Mouse (Mus musculus) heart, embryonic 10.5 days (tissue): ENCODE data around the gene Tspan9. TPM values are rescaled to one million over a fixed set of nuclear protein-coding genes. Genes with fewer than 3 reads are reported as not detected.
A peak's percentile ranks its signal among the peaks of the same experiment; 100 is the strongest.

Source experiments
- DNase-seq: peaks from one replicate; pipeline ENCODE4 v3.0.0-alpha.2; 2017; ENCODE audit warnings: low spot score
- H3K27ac ChIP-seq: fragments of 300-500 bp; sonication (generic); 2 replicates; pipeline ENCODE4 v1.5.1; 2016; ENCODE audit warnings: mild to moderate bottlenecking
- H3K27me3 ChIP-seq: fragments of 300-500 bp; sonication (generic); 2 replicates; pipeline ENCODE4 v1.6.1; 2016; ENCODE audit warnings: mild to moderate bottlenecking; ENCODE audit not compliant: poor library complexity, insufficient read depth, severe bottlenecking
- H3K36me3 ChIP-seq: fragments of 300-500 bp; sonication (generic); 2 replicates; pipeline ENCODE4 v1.6.1; 2016; ENCODE audit warnings: mild to moderate bottlenecking, moderate library complexity
- H3K4me1 ChIP-seq: fragments of 300-500 bp; sonication (generic); 2 replicates; pipeline ENCODE4 v1.6.1; 2016; ENCODE audit warnings: mild to moderate bottlenecking
- H3K4me3 ChIP-seq: fragments of 300-500 bp; sonication (generic); 2 replicates; pipeline ENCODE4 v1.5.1; 2016; ENCODE audit warnings: mild to moderate bottlenecking, moderate library complexity
- H3K9me3 ChIP-seq: fragments of 300-500 bp; sonication (generic); 2 replicates; pipeline ENCODE4 v1.6.1; 2016; ENCODE audit warnings: mild to moderate bottlenecking, moderate library complexity
- WGBS: fragments of 180-500 bp; shearing (Covaris S2); methylation state at CpG from one replicate; pipeline ENCODE4 v1.1.7; 2016; 5-methylcytosine and 5-hydroxymethylcytosine counted together
- polyA plus RNA-seq: library from polyadenylated mRNA; unstranded; fragments of >200 nt; fragmentation: Nextera tagmentation; extraction: Ambion mirVana; gene quantifications from 2 replicates; pipeline ENCODE4 v1.2.1, GENCODE M21; 2016

The Tspan9 gene
- 111 and 177 TPM in 2 replicates for polyA plus RNA-seq

DNA sequence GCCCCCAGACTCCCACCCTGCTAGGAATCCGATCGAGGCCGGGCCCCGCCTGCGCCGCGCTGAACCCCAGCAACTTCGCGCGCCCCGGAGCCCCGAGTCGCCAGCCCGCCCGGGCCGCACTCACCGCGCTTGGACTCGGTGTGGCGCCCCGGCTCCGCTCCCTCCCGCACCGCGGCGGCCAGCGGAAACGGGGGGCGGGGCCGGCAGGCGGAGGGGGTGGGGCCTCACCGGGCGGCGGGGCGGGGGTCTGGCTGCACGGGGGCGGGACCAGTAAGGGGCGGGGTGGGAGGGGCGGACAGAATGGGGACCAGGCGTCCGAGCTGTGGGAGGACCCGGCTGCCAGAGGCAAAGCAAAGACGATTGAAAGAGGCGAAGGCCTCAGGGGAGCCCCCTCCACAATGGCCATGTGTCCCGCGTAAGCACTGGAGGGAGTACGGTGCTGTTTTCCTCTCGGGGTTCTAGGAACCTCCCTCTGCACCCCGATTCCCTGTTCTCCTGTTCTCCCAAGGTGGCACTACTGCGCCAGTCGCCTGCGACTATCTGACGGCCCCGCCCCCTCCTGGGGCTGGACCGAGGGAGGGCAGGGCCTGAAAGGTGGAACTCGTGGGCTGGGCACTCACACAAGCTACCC is at the start of gene Tspan9:
Gene Tspan9 (minus strand): TSS at position 205 of the 631 bp plus-strand sequence.
- H3K9me3 ChIP-seq, result no peaks in the 10 kb centered on the region
- WGBS, result under 1% methylated on average over 52 of the region's 56 CpGs

GRCm38 (mm10) chr6:128183521-128183920 is 40.1 kb upstream of the Tspan9 start:
- Histone ChIP-seq H3K27me3 (0 out of 2 replicates have a peak, but pooled peaks cover 7% of the 10 kb centered on the region), H3K9me3 (no peaks in the 10 kb centered on the region), H3K27ac (no peak overlapping the region), H3K4me1 (peaks cover 8% of the 10 kb centered on the region; the same call in 1 of the 2 replicates), H3K4me3 (no peak overlapping the region), H3K36me3 (no peaks in the 10 kb centered on the region)
- 53% methylated on average over 2 of the region's 2 CpGs for WGBS
- no peak for DNase-seq

More for the DNA sequence above, at the start of gene Tspan9:
- peaks cover 33% of the 10 kb centered on the region for H3K4me1 ChIP-seq
- H3K27ac ChIP-seq, result peak within 1 kb of the TSS; percentile 95
- no peaks in the 10 kb centered on the region for H3K27me3 ChIP-seq
- DNase-seq, result peak; percentile 93
- peaks cover 5% of the 10 kb centered on the region for H3K36me3 ChIP-seq
- H3K4me3 ChIP-seq, result peak within 1 kb of the TSS; percentile 90

DNA sequence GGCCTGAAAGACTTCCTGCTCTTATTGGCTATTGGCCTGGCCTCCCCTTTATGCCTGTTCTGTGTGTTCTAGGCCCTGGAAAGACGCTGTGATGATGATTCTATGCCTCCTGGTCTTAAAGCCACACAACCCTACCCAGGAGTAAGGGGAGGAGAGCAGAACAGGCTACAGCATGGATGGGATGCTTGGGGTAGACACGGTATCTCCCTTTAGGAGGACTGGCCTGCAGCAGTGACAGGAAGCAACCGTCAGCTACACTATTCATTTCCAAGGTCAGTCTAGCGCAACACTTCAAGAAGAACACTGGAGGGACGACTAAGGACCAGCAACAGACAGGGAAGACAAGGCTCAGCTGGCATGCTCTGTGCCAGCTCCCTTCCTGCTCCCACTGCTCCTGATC is 37.8 kb upstream of the Tspan9 start:
- peak; percentile 55 for DNase-seq
- H3K4me1 ChIP-seq, result peaks cover 8% of the 10 kb centered on the region; the same call in 1 of the 2 replicates
- no peak overlapping the region for H3K4me3 ChIP-seq
- WGBS, result 54% methylated on average over 5 of the region's 5 CpGs
- H3K9me3 ChIP-seq, result no peaks in the 10 kb centered on the region
- H3K27me3 ChIP-seq, result 0 out of 2 replicates have a peak, but pooled peaks cover 7% of the 10 kb centered on the region
- H3K27ac ChIP-seq, result no peak overlapping the region
- no peaks in the 10 kb centered on the region for H3K36me3 ChIP-seq

GRCm38 (mm10) chr6:128179651-128180050 is 36.3 kb upstream of the Tspan9 start:
- no peak overlapping the region for H3K4me3 ChIP-seq
- 94% methylated on average over 1 of the region's 1 CpGs for WGBS

GRCm38 (mm10) chr6:128179247-128179646 is 35.9 kb upstream of the Tspan9 start:
- Histone ChIP-seq H3K4me3 (no peak overlapping the region), H3K27me3 (0 out of 2 replicates have a peak, but pooled peaks cover 7% of the 10 kb centered on the region), H3K36me3 (no peaks in the 10 kb centered on the region), H3K4me1 (peaks cover 8% of the 10 kb centered on the region; the same call in 1 of the 2 replicates), H3K27ac (no peak overlapping the region), H3K9me3 (no peaks in the 10 kb centered on the region)
- 62% methylated on average over 5 of the region's 5 CpGs for WGBS
- peak; percentile 48 for DNase-seq

More at GRCm38 (mm10) chr6:128179651-128180050, 36.3 kb upstream of the Tspan9 start:
- peak; percentile 56 for DNase-seq
- no peaks in the 10 kb centered on the region for H3K36me3 ChIP-seq
- H3K9me3 ChIP-seq, result no peaks in the 10 kb centered on the region
- H3K27ac ChIP-seq, result no peak overlapping the region
- 0 out of 2 replicates have a peak, but pooled peaks cover 7% of the 10 kb centered on the region for H3K27me3 ChIP-seq
- peaks cover 8% of the 10 kb centered on the region; the same call in 1 of the 2 replicates for H3K4me1 ChIP-seq

DNA sequence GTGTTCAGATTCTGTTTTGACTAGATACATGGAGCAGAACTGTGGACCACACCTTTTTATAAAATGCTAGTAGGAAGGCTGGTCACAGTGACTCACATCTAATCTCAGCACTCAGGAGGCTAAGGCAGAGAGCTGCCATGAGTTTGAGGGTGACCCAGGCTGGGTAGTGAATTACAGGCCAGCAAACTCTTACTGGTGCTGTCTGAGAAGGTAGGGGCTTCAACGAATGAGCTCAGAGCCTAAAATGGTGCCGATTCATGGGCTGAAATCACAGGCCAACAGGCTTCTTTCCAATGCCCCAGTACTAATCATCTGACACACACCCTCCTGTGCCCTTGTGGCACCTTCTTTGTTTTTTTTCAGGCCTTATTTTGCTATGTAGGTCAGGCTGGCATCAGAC is 35.3 kb upstream of the Tspan9 start:
- H3K27ac ChIP-seq, result no peak overlapping the region
- peak; percentile 30 for DNase-seq
- 0 out of 2 replicates have a peak, but pooled peaks cover 7% of the 10 kb centered on the region for H3K27me3 ChIP-seq
- H3K9me3 ChIP-seq, result no peaks in the 10 kb centered on the region
- 84% methylated on average over 2 of the region's 2 CpGs for WGBS
- no peak overlapping the region for H3K4me3 ChIP-seq
- peaks cover 8% of the 10 kb centered on the region; the same call in 1 of the 2 replicates for H3K4me1 ChIP-seq
- H3K36me3 ChIP-seq, result no peaks in the 10 kb centered on the region

DNA sequence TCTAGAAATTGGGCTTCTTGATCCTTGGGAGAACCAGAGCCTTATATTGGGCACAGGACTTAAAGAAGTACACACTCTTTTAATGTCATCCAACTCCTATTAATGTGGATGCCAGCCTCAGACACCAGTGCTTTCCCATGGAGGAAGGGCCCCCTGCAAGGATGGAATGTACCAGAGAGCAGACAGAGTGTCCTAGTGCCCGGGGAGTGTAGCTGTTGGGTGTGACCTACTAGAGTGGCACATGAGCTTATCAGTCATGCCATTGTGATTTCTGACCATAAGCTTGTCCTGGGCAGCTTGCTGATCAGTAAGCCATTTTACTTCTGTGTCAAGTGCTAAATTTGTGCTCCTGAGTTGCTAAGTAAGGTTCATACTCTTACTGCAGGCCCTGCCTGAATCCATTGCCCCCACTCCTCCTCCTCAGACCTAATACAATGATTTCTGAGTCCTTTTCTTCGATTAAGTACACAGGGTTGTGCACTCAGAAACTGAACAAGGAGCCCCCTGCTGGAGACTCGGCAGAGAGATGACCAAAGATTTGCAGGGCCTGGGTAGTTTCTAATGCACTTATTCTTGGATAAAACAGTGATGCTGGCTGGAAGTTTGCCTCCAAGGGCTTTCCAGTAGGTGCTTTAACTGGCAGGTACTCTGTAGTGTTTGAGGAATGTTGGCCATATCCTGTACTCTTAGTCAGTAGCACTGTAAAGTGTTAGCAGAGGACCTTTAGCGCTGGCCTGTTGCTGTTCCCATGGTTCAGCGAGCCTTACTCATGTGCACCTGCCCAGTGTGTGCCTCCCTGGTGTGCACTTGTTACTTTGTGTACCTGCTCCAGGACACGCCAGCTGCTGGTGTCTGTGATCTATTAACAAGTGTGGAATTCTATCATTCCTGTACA is 25.6 kb upstream of the Tspan9 start:
- no peak for DNase-seq
- no peak overlapping the region for H3K27ac ChIP-seq
- no peaks in the 10 kb centered on the region for H3K9me3 ChIP-seq
- 0 out of 2 replicates have a peak, but pooled peaks cover 9% of the 10 kb centered on the region for H3K4me1 ChIP-seq
- H3K4me3 ChIP-seq, result no peak overlapping the region
- no peaks in the 10 kb centered on the region for H3K36me3 ChIP-seq
- H3K27me3 ChIP-seq, result no peaks in the 10 kb centered on the region
- WGBS, result 58% methylated on average over 6 of the region's 6 CpGs

DNA sequence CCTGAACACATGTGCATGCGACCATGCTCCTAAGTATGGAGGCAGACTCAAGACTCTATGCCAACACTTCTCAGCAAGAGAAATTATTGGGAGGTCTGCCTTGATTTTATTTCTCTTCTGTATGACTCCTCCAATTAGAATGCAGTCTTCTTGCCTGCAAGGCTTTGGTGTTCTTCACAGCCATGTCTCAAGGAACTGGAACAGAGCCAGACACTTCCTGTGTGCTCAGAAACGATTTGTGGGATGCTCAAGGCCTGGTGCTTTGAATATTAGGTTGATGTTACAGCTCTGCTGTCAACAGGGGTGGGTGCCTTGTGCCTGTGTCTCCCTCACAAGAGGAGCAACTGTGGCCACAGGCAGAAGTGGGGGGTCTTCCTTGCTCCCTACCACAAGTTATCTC is 22.2 kb upstream of the Tspan9 start:
- Histone ChIP-seq H3K27me3 (no peaks in the 10 kb centered on the region), H3K36me3 (no peaks in the 10 kb centered on the region), H3K4me1 (0 out of 2 replicates have a peak, but pooled peaks cover 9% of the 10 kb centered on the region), H3K4me3 (no peak overlapping the region), H3K9me3 (no peaks in the 10 kb centered on the region), H3K27ac (no peak overlapping the region)
- no peak for DNase-seq
- WGBS, result 62% methylated on average over 2 of the region's 2 CpGs

DNA sequence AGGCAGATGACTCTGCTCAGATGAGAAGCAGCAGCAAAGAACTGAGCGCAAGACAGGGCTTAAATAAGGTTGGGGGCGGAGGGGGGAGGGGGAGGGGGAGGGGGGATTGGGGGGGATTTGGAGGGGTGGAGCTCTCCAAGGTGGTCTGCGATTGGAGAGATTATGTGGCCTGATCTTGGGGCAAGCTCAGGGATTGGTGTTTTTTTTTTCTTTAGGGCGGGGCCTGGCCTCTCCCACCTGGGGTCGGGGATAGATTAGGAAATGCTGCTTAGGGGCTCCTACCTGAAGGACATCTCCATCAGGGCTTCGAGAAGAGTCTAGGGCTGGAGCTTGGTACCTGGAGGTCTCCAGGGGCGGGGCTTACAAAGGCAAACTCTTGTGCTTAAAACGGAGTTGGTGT is 21.2 kb upstream of the Tspan9 start:
- DNase-seq, result no peak
- Histone ChIP-seq H3K9me3 (no peaks in the 10 kb centered on the region), H3K27me3 (no peaks in the 10 kb centered on the region), H3K27ac (no peak overlapping the region), H3K36me3 (no peaks in the 10 kb centered on the region), H3K4me3 (no peak overlapping the region), H3K4me1 (0 out of 2 replicates have a peak, but pooled peaks cover 9% of the 10 kb centered on the region)
- WGBS, result 78% methylated on average over 8 of the region's 8 CpGs

DNA sequence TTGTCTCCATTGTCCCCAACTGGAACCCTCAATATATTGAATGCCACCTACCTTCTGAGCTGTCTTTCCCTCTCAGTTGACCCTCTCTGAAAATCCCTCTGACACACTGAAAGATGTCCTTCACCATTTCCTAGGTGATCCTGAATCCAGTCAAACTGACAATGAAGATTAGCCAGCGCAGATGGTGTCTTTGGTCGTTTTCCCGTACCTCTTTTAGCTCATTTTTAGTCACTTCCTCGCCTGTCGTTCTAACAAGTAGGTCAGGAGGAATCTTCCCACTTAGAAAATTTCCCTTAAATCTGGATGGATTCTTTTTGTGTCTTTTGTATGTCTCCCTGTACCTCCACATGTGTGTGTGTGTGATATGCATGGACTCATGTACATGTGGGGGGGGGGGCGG is 15.7 kb upstream of the Tspan9 start:
- DNase-seq, result no peak
- Histone ChIP-seq H3K27me3 (no peaks in the 10 kb centered on the region), H3K4me1 (no peaks in the 10 kb centered on the region), H3K9me3 (no peaks in the 10 kb centered on the region), H3K27ac (no peak overlapping the region), H3K4me3 (no peak overlapping the region), H3K36me3 (no peaks in the 10 kb centered on the region)
- 84% methylated on average over 6 of the region's 6 CpGs for WGBS

DNA sequence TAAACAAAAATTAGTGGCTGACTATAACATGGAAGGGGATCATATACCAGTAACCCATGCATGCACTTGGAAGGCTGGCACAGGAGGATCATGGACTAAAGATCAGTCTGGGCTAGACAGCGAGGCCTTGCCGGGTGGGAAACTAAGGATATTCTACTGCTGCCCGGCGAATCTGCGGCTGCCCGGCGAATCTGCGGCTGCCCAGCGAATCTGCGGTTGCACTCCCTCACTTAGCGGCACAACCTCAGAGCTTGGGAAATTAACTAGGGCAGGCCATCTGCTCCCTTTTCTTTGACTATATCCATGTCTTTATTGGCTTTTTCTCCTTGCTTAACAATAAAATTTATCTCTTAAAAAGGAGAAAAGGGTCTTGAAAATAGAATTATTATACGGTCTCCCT is 14.6 kb upstream of the Tspan9 start:
- DNase-seq, result no peak
- WGBS, result 76% methylated on average over 12 of the region's 12 CpGs
- H3K4me3 ChIP-seq, result no peak overlapping the region
- H3K4me1 ChIP-seq, result no peaks in the 10 kb centered on the region
- no peaks in the 10 kb centered on the region for H3K36me3 ChIP-seq
- no peaks in the 10 kb centered on the region for H3K27me3 ChIP-seq
- no peak overlapping the region for H3K27ac ChIP-seq
- H3K9me3 ChIP-seq, result no peaks in the 10 kb centered on the region

- no peak for DNase-seq
- Histone ChIP-seq H3K36me3 (no peaks in the 10 kb centered on the region), H3K9me3 (no peaks in the 10 kb centered on the region), H3K4me1 (0 out of 2 replicates have a peak, but pooled peaks cover 4% of the 10 kb centered on the region), H3K27ac (no peak overlapping the region), H3K4me3 (no peak overlapping the region), H3K27me3 (no peaks in the 10 kb centered on the region)
- 76% methylated on average over 4 of the region's 4 CpGs for WGBS
These were observed 13.1 kb upstream of the Tspan9 start for GRCm38 (mm10) chr6:128156476-128156875.

DNA sequence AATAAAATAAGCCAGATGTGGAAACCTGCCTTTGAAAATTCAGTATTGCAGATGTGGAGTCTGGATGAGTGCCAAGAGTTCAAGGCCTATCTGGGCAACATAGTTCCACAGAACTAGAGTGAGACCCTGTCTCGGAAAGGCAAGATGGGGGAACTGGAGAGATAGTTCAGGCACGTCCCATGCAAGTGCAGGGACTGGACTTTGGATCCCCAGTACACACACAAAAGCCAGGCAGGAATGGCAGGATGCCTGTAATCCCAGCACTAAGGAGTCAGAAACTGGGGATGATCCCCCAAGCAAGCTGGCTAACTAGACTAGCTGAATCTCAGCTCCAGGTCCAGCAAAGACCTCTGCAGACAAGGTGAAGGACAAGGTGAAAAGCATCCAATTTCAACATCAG is 12.5 kb upstream of the Tspan9 start:
- Histone ChIP-seq H3K27me3 (no peaks in the 10 kb centered on the region), H3K4me1 (0 out of 2 replicates have a peak, but pooled peaks cover 4% of the 10 kb centered on the region), H3K27ac (no peak overlapping the region), H3K4me3 (no peak overlapping the region), H3K9me3 (no peaks in the 10 kb centered on the region), H3K36me3 (no peaks in the 10 kb centered on the region)
- 65% methylated on average over 2 of the region's 2 CpGs for WGBS
- no peak for DNase-seq
